Mouse (Mus musculus): ENCODE results near the gene Trim13.

- TF ChIP-seq CTCF (IDR thresholded peaks at IDR 0.05; ENCODE audit: extremely low read depth, insufficient read depth, low read length) (no peak), POLR2A (IDR thresholded peaks at IDR 0.05; ENCODE audit: extremely low read depth, insufficient read depth, low read length) (no peak)
These were observed 22.1 kb upstream of the Trim13 start for GRCm38 (mm10) chr14:61575941-61576340.

All from cortical plate, adult 2 months (tissue).